Mouse (Mus musculus) layer of hippocampus, adult 9-10 months (tissue): ENCODE measurements around the gene Ell2.

ENCODE experiments used
- DNase-seq: peaks from one replicate; pipeline ENCODE4 v3.0.0; 2022; ENCODE audit warnings: low spot score

Gene Ell2

DNA sequence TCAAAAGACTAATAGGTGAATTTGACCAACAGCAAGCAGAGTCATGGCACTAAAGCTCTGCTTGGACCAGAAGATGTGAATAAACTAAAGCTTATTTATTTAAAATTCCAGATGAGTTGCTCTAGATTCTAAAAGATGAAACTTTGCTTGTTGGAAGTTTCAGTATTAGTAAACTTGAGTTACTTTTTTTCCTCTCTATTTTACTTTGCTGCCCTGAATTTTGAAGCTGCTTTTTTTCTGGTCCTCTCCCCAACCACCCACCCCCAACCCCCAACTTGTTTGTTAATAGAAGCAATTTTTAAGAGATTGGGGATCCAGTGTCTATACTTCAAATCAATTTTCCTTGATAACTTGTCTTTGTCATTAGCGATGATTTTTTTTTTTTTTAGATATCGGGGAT lies 64.2 kb downstream of the Ell2 start:
- no peak for DNase-seq

DNA sequence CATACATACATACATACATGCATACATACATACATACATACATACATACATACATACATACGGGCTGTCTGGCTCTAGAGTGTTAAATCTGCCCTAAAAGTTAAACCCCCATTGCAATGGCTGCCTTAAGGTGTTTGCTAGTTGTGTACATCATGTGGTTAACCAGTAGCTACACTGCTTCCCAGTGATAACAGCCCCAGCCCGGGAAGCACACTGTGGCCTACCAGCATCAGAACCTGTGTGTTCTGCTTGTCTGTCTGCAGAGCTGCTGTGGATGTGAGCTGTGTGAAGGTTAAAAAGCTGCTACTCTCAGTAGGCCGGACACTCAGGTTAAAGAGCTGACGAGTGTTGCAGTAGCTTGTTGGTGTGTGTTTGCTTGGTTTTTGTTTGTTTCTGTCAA lies 64.8 kb downstream of the Ell2 start:
- no peak for DNase-seq

DNA sequence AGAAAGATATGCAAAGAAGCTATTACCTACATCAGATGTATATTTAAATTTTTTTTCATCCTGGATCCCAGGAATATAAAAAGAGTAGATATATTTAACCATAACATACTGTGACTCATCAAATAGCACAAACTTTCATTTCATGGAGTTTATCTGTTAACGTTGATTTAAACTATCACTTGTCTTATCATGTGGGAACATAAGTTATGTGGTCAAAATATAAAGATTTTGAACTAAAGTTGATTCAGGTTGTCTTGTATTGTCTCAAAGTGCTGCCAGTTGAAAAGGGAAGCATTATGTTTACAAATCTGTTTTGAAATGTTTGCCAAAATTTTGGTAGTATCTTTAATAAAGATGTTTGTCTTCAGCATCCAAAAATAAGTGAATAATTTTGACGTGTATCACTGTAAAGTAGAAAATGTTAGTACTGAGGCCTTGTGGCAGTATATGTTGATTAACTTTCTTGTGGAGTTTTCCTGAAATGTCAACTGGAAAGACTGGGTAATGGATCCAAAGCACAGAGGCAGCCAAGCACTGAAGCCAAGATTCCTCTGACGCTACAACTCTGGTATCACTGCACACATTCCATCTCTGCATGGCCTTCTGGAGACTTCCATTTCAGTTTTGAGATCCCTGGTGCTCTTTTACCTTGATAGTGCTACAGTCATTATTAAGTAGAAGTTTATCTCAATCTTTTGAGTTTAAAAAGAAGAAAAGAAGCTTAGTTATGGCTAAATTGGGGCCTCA lies 65.6 kb downstream of the Ell2 start:
- no peak for DNase-seq

DNA sequence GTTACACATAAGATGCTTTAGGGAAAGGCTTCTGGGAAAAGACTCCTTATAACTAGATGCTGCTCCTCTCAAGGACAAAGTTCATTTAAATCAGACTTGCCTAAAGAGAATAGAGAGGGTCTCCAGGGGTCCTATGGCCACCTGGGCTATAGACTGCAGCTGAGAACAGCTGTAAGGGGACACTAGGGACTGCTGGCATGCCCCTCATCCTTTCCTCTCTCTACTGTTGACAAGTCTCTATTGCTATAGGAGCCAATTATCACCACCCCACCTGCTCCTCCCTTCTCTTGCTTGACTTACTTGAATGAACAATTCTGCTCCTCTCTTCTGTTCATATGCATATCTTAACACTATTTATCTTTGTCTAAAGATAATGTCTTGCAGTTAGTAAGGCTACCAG lies 69.4 kb downstream of the Ell2 start:
- no peak for DNase-seq

DNA sequence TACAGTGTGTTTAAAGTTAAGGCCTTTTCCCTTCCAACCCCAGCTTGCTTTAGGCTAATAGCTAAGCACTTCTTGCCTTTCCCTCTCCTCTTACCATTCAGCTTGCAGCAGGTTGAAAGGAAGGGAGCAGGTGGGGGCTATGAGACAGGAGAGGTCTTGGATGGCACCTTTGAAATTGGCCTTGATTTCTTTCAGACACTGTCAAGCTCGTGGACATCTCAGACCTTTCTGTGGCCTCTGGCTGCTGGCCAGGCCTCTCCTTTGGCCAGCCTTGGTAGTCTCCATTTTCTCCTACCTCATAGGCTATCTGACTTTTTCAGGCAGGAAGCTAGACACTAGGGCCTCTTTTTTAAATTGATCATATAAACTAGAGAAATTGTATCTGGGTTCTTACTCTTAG lies 70.1 kb downstream of the Ell2 start:
- DNase-seq = no peak

DNA sequence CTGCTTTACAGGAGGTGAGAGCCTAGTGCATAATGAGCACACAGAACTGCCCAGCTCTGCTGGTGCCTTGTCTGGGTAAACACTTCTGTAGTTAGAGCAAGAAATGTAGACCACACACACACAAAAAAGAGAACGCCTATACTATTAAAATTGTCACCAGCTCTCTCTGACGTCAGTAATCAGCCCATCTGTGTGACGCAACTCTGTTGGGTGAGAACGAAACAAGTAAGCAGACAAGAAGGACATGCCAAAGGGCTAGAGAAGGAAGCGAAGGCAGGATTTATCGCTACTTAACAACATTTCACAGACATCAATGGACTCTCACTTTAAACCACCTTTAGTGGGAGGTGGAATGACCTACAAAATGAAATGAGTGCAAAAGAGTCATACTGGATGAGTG lies 71.6 kb downstream of the Ell2 start:
- no peak for DNase-seq

DNA sequence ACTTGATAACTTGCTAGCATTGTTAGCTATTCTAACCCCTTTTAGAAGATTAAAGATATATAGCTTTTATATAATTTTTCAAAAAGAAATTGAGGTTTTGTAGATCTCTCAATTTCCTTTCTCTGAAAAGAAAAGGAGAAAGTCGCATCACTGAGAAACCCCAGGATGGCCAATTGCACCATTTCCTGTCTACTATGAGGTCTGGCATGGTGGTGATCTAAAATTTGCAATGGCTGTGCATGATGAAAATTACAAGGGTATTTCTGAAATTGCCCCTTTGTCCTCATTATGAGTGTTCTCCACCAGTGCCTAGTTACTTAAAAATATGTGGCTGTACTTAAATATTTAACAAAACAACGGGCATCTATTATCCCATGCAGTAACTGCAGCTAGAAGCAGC lies 72.6 kb downstream of the Ell2 start:
- no peak for DNase-seq

DNA sequence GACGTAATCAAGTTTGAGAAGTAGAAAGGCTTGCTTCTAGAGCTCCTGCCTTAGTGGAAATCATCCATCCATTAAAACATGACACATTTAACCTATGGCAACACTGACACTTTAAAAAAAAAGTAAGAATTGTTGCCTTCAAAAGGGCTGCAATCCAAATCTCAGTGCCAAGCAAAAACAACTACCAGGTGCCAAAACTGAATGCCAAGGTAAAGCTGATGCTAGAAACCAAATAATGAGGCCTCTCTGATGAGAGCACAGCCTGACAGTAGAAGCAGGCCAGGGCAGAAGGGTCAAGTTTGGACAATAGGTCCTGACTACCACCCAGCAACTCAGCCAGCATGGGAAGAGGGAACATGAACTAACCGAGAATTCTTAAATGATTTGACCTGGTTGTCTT lies 73.5 kb downstream of the Ell2 start:
- DNase-seq = no peak

DNA sequence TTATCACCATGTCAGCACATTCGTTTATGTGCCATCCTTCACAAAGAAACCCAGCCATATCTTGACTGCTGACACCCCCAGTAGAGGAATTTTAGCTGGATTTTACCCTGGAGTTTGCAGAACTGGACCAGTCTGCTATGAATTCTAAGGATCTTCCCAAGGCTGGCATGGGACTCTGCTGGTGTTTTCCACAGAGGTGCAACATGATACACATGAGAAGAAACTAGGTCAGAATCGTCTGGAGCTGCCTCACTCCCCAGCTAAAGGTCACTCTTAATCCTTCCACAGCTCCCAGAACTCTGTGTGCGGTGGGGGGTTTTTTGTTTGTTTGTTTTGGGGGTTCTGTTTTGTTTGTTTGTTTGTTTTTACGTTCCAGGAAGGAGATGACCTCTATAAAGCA lies 79.2 kb downstream of the Ell2 start:
- no peak for DNase-seq

DNA sequence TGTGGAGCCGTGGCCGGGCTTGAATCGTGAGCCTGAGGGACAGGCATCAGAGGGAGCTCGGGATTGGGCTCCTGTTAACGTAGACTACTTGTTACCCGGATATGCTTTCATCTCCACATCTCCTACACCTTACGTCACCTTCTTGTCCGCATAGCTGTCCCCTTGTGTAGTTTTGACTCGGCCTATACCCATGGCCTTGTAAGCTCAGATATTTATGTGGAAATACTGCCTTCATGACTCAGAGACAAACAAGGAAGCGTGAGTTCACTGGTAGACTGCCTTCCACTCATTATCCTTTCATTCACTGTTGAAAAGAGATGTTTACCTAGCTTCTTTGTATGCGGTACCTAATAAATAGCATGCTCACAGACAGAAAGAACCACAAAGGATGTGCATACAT lies 79.7 kb downstream of the Ell2 start:
- no peak for DNase-seq

DNA sequence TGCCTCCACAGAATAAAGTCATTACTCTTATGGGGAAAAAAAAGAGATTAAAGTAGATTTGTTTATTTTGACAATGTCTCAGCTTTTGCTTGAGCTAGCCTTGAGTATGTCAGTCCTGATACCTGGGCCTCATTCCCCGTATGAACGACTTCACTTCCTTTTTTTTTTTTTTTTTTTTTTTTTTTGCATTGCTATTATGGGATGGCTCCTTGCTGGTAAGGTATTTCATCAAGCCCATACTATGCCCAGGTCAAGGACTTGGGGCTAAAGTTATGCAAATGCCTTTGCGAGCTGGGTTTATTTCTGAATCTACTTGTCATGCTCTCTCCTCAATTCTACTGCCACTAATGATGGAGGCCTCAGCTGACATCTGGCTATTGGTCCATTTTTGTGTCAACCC lies 80.8 kb downstream of the Ell2 start:
- no peak for DNase-seq

DNA sequence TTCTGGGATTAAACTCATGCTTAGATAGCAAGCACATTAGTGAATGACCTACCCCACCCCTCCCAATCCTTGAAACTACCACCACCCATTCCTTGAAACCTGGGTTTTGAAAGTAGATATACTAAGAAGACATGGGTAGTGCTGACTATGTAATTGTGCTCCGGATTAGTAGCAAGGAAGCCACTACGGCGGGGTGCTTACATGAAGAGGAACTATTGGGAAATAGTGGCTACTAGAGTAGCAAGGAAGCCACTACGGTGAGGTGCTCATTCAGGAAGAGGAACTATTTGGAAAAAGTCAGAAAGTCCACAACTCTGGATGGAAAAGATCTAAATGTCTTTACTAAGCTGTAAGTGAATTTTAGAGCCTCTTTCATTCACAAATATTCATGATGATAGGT lies 81.6 kb downstream of the Ell2 start:
- DNase-seq = no peak

DNA sequence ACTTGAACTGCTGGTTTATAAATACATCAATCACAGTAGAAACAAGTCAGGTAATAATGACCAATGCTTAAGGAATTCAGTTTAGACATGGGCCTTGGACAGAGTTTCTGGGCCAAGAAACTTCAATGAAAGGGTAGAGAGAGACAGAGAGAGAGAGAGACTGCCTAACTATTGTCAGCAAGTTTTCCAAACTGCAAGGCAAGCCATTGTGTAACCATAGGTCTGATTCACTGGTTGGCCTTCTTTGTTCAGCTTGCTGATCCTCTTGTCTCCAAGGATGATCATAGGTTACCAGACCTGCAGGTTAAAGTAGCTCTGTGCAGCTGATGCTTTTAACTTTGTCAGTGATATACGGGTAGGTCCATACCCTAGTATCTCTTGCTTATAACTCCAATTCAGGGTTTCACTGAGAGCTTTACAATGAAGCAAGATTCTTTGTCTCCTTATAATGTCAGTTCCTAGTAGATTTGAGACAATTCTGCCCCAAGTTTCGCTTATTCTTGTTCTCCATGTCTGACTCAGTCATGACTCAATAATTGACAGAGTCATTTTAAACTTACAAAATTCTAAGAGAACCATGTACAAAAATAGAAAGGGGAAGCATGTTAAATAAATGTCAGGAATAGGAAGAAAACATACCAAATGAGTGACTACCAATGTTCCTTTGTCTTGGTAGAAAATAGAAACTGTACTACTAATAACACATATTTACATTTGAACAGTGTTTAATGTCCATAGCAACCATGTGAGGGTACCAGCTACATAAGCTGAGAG lies 82.7 kb downstream of the Ell2 start:
- no peak for DNase-seq

DNA sequence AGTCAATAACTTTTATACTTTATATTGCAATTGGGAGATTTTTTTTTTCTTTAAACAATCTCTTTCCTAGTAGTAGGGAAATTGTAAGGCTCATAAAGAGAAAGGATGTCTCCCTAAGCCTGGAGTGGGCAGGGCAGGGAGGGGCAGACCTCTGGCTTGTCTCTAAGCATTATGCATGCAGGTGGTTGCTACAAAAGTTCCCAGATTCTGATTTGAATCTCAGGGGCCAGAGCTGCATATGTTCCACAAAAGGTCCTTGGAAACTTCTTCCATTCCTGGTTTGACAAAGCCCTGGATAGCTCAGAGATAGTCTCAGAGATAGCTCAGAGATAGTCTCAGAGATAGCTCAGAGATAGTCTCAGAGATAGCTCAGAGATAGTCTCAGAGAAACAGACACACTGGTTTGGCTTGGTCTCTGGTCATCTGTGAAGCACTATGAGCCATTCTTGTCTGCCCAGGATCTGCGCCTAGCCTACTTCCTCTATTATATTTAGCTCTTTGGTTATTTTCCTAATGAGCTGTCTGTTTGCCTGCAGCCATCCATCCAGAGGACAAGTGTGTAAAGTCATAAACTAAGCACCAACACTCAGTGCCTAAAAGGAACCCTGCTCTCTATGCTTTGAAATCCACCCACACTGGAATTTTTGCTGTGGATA lies 84.1 kb downstream of the Ell2 start:
- DNase-seq = no peak

DNA sequence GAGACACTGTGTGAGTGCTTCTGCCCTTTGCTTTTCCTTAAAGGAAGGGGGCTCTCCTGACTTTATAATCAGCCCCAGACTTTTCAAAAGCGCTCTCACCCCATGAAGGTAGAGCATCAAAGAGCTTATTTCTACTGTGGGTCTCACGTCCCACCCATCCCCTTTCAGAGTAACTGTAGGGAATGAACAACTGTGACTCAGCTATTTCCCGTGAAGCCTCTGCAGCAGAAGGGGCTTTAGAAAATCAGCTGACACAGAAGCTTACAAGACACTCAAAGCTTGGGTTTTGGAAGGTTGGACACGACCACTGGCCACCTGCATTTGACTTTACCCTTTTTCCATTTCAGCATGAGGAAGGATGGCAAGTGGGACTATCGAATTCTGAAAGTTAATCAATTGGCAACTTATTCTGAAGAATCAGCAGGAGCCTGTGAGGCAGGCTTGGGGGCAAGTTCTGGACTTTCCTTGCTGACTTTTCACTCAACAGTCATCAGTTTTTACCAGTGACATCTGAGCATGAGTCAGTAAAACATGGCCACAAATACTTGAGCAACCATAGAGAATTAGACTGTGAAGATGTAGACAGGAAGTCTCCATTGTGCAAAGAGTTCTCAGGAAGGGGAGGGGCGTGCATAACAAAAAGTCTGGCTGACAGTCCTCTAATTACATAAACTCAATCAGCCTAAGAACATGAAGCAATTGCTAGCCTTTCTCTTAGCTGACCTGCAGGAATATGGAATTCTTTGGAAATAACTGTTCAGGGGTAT lies 87.5 kb downstream of the Ell2 start:
- no peak for DNase-seq

DNA sequence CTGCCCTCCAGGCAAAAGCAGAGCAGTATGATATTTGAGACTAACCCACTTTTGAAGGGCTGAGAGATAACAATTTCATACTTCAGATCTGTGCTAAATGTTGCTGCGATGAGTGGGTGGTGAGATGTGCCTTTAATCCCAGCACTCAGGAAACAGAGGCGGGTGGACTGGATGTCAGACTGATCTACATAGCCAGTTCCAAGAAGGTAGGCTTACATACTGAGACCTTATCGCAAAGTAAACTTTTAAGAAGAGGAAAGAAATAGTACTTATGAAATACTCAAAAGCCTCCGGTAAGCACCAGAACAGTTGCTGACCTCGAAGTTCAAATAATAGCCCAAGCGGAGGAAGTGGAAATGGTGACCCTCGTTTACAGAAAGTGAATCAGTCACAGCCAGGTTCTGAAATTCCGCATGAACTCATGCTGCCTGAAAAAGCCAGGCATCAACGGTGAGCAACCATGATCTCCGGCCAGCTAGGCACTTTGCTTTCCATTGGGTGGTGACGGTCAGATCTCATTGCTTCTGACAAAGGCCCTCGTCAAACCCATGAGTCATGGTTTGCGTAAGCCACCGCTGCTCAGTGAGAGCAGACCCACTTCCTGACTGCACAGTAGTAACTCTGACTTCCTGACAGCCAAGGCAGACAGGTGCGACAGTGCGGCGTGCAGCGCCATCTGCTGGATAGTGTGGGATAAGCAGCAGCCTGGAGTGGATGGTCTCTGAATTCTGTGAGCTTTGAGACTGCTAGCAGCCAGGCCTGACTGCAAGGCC lies 91.0 kb downstream of the Ell2 start:
- DNase-seq = peak; percentile 96

DNA sequence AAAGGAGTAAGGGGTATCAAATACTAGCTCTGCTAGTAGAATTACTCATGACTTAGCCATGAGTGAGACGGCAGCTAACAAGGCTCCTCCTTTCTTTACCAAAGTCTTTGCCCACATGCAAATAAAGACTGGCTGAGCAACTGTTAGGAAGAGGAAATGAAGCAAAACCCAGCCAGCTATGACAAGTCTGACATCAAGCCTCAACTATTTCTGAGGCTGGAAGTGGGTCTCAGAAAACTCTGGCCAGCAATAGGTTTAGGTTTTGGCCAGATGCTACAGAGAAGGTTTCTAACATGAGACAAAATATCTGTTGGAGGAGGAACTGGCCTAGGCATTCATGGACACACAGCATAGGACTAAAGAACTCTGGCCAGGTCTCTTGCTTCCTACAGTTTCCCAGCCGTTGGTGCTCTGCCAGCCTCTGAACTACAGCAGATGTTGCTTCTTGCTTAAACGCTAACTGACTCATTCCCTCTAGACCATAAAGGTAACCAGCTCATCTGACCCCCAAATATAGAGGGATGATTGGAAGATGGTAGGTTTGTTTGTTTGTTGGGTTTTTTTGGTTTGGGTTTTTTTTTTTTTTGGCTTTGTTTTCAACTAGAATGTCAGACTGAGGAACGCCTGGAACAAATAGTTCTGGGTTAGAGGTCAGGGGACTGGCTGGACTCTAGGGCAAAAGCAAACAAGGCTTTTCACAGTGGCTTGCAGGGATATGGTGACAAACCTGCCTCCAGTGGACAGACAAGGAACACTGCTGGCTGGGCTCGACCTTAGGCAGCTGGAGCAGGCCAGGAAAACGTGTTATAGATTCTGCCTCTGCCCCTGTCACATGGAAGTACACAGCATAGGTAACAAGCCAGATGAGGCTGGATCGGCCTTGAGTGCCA lies 92.1 kb downstream of the Ell2 start:
- no peak for DNase-seq

DNA sequence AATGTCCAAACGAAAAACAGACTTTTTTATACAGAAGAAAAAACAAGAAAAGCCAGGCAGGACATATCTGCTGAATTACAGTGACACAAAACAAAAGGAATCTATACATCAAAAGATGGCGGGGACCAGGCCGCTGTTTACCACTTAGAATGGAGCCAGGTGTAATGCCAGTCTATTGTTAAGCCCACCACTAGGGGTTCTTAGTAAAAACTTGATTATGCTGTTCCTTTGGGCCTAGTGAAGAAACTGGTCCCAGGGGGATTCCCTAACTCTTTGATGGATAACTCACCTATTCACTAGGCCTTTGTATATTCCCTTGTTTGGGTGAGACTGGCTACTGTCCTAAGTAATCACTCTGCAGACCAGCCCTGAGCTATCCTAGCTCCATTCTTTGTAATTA lies 92.9 kb downstream of the Ell2 start:
- no peak for DNase-seq

DNA sequence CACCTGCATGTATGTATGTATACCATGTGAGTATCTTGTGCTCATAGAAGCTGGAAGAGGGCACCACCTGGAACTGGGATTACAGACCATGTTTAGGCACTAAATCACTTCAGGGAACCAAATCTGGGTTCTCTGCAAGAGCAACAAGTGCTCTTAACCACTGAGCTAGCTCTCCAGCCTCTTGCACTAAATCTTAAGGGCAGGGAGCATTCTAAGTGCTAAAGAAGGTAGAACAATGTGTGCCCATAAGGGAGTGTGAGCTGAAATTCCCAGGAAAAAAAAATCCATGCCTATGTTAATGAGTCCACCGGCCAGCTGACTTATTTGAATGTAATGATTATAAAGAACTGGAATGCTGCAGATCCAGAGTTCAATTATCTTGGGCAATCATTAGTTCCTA lies 101.4 kb downstream of the Ell2 start:
- DNase-seq = no peak

DNA sequence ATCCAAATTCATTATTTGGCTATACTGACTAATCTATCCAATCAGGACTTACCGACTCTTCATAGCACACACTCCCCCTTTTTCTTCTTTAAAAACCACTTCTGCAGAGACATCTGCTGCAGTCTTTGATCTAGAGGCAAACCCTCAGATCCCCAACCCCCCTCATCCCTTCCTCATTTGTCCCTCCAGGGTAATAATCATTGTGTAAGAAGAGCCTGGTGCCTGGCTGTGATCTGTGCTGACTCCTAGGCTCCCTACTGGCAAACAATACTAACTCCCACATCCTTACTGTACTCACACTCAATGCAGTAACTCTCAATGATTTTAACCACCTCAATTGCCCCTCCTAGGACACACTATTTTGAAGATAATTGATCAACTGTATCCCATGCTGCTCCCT lies 103.4 kb downstream of the Ell2 start:
- no peak for DNase-seq

DNA sequence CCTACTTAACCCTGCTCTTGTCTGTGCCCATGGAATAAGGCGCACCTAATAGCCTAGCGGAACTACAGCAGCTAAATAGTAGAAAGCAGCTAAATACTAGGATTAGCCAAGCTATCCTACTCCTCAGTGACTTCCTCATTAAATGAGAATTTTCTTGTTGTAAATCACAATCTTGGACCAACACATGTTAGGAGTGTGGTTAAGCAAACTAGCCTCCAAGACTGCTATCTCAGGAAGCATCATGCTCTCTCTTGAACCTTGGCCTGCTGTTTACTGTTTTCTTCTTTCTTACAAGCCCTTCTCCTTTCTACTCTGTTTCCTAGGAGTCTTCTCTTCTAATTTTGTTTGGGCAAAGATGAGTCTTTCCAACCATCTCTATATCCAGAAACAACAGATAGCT lies 110.6 kb downstream of the Ell2 start:
- DNase-seq = no peak
